Mouse (Mus musculus) 3134 (cell line): Measurements from ENCODE around the gene Pkm.

Experiments used
- DNase-seq: peaks from one replicate; pipeline ENCODE4 v3.0.0-alpha.2; 2011; ENCODE audit warnings: low spot score; ENCODE audit not compliant: insufficient read length; ENCODE audit errors: extremely low read depth

The Pkm gene

DNA sequence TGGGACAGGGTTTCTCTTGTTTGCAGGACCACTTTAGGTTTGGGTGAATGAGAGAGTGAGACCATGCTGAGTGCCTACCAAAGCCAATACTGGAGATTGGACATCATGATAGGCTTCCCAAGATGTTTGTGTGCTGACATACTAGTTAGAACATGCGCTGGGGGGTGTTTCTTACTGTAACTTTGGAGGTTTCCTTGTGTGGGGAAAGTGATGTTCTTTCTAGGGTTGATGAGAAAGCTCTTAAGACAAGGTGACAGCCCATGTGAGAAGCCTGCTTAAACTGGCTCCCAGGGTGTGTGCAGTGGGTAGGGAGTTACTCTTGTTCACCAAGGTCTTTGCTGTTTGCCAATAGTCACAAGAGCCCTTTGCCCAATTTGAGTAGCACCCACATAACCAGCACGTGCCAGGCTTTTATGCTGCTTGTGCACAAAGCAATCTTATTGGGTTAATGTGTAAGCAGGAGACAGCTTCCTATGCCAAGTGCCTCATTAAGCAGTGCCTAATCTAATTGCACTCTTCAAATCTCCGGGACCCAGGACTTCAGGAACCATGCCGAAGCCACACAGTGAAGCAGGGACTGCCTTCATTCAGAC, 8.6 kb downstream of the Pkm start:
- no peak for DNase-seq

DNA sequence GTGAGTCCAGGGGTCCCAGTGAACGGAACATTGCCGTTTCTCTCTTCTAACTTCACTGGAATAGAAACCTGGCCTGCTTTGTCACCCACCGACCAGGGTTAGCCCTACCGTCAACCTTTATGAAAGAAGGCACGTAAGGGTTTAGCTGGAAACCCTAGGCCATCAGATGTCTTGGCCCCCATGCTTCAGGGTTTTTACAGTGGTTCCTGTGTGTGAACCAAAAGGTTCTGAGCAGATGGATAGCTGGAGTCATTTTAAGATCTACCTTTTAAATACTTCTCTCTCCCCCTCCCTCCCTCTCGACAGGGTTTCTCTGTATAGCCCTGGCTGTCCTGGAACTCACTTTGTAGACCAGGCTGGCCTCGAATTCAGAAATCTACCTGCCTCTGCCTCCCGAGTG, 9.8 kb downstream of the Pkm start:
- DNase-seq, result no peak

DNA sequence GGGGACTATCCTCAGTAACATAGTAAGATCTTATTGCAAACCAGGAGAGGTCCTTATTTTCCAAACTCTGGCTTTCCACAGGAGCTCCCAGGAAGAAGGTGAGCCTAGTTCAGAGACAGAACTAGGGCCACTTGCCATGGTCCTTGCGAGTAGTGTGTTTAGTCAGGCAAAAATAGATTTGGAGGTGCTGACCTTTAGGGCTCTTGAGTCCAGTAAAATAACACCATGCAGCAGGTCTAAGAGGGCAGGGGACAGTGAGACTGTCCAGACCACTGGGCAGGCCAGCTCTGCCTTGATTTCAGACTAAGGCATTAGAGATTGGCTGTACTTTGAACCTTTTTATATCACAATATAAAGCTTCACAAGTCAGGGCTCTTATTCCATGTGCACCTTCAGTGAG, 10.6 kb downstream of the Pkm start:
- no peak for DNase-seq

DNA sequence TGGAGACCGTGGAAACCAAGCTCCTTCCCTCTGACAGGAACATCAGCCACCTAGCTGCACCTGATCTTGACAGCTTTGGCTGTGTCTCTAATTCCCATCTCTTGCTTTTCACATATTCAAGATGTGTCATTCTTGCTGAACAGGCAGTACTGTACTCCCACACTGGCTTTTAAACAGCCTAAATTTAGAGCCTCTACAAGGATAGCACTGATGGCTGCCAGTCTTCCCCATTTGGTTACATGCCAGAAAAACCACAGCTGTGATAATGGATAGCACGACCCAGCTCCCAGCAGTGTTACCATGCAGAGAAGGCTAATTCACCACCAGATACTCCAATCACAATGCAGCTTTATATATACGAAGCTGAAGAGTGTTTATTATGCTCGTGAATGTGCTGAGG, 11.1 kb downstream of the Pkm start:
- no peak for DNase-seq

DNA sequence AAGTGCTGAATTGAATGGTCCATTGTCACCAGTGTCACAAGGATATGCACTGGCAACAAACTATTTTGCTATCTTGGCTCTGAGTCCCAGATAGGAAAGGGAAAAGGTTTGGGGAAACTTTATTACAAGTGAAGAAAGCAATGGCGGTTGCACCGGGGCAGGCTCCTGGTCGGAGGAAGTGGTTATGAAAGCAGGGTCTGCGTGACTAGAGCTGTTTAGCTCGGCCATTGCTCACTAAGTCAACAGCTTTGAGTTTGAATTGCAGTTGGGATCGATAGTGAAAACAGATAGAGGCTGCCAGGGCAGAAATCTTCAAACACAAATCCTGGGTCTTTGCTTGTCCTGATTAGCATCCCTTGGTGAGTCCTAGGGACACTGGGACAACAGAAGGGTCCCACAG, 11.7 kb downstream of the Pkm start:
- DNase-seq, result no peak

DNA sequence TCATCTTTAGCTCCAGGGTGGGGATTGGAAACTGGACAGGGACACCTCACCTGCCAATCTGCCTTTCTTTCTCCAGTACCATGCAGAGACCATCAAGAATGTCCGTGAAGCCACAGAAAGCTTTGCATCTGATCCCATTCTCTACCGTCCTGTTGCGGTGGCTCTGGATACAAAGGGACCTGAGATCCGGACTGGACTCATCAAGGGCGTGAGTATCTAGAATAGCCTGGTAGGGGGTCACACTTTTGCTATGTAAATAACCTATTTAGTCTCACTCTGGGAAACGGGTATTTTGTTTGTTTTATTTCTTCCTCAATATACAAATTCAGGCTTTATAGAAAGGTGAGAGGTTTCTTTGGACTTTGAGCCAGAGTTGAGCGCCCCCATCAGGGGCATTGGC, 12.3 kb downstream of the Pkm start:
- no peak for DNase-seq

DNA sequence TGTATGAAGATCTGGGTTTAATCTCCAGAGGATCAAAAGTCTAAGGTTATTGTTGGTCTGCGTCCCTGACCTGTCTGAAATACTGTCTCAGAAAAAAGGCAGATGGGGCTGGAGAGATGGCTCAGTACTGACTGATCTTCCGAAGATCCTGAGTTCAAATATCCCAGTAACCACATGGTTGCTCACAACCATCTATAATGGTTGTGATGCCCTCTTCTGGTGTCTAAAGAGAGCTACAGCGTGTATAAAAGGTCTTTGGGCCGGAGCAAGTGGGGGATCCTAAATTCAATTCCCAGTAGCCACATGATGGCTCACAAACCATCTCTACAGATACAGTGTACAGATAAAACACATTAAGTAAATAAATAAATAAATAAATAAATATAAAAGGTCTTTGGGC, 13.0 kb downstream of the Pkm start:
- no peak for DNase-seq

DNA sequence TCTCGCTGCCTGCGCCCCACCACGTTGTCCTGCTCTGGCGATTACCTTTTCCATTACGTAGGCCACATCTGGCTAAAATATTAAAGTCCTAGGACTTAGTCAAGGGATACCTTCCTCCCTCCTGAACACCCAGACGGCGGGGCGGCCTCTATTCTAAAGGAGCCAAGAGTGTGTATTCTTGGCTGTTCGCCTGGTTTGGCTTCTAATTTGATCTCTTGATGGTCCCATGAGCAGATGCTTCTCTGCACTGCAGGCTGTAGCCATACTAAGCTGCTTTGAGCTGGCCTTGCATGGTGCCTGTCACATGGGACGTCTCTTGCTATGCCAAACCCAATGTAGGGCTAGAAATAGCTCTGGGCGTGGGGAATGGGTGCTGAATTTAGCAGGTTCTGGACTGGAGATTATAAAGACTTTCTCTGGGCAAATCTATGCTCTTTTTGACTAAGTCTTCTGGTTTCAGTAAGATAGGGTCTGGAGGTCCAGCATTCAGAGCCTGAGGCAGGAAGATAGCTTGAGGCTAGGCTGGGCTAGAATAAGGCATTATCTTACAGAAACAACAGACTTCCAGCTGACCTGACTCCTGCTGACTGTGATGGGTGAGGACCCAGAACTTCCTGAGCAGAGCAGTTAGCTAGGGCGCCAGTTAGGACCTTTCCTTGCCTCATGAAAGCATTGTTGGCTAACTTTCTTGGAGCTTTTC, 16.2 kb downstream of the Pkm start:
- no peak for DNase-seq

DNA sequence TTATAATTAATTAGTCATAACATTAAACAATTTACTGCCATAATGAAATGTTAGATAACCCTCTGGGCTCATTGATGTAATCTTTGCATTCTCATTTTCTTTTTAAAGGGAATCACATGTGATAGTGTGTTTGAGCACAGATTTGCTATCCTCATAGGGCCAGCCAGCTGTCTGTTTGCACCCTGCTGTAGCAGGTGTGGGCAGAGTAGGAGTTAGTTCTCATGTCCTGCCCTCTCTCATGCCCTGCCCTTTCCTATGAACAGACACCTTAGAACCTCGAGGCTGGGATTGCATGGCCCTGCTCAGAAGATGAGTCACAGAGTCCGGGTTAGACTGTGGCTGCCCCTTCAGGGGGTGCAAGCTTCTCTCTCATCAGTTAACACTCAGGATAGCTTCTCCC, 17.3 kb downstream of the Pkm start:
- DNase-seq, result no peak

DNA sequence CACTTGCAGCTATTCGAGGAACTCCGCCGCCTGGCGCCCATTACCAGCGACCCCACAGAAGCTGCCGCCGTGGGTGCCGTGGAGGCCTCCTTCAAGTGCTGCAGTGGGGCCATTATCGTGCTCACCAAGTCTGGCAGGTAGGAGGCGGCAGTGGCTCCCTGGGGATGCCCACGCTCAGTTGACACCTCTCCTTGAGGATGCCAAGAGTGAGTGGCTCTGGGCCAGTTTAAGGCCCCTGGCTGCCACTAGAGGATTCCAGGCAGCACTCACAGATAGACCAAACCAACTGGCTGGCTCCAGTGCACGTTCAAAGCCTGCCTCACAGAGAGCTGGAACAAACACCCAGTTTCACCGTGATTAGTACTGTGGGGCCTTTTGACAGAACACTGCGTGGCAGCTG, 19.4 kb downstream of the Pkm start:
- no peak for DNase-seq

DNA sequence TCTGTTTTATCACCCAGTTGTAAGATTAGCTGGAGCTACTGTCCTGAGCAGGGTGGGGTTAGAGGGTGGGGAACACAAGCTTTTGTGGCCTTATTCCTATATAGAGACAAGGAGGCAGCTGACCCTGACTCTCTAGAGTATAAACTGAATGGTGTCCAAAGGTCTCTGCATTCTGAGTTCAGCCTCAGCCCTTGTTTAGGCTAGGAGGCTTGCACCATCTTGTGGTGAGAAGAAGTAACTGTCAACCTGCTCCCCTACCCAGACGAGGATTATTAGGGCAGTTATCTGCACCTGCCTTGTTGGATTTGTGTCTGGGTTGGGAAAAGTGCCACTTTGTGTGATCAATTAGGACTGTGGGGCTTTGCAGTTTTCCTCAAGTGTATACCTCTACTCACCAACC, 22.1 kb downstream of the Pkm start:
- DNase-seq, result no peak

DNA sequence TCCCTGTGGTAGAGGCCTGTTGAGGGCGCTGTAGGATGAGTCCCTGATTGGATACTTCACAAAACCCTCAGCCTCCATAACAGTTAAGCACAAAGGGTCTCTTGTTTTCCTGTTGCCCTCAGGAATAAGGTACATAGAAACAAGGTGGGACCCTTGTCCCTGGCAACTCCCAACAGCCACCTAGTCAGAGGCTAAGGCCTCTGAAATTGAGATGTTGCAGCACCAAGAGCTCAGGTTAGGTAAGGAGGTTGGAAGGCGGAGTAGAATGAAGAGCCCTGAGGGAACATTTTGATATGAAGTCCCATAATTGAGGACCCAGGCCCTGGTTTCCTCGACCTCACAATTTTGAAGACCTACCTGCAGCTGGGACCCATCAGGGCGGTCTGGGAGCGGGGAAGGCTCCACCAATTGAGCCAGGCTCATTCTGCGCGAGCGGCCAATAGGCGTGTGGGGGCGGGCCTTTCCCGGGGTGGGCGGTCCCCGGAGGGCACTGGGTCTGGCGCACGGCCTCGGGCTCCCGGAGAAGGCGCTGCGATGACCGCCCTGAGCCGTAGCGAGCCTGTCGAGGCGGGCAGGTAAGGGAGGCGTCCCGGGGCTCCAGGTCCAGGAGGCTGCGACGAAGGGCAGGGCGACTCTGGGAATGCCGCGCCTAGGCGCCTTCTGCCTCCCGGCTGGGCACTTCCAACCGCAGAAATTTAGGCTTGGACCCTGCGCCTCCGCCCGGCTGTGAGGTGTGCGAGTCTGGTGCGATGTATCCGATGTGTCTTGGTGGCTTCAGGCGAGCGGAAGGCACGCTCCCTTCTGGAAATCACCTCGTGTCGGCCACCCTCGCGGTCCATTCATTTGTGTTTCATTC, 23.7 kb downstream of the Pkm start, which contains the start of gene Gramd2:
TSS of gene Gramd2 (plus strand) at position 467 of the 856 bp plus-strand sequence.
- DNase-seq, result no peak

DNA sequence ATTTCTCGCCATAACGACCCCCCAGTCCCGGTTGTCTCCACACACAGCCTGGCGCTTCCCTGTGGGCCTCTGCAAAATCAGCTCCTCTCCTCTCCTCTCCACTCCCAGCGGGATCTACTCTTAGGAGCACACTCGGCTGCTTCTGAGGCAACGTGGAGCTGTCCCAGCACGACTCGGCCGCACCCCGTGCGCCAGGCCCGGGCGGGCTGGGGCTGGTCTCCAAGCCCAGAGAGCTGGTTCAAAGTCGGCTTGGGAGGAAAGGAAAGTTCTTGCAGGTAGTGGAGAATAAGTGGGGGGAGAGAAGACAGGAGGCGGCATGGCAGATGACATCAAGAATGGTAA, 24.3 kb downstream of the Pkm start:
- peak; percentile 66 for DNase-seq

DNA sequence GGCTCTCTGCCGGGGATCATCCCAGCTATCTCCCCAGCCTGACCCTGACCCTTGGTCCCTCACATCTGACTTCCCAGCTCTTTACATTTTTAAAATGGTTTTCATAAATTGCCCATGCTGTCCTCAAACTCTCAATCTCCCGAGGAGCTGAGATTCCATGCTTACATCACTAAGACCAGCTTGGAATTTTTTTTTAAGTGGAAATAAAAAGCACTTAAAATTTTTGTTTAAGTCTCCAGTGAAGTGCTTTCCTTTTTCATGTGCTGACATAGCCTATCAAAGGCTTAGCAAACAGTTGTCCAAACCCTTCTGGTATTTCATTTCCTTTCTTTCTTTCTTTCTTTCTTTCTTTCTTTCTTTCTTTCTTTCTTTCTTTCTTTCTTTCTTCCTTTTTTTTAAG, 27.9 kb downstream of the Pkm start:
- DNase-seq, result no peak

DNA sequence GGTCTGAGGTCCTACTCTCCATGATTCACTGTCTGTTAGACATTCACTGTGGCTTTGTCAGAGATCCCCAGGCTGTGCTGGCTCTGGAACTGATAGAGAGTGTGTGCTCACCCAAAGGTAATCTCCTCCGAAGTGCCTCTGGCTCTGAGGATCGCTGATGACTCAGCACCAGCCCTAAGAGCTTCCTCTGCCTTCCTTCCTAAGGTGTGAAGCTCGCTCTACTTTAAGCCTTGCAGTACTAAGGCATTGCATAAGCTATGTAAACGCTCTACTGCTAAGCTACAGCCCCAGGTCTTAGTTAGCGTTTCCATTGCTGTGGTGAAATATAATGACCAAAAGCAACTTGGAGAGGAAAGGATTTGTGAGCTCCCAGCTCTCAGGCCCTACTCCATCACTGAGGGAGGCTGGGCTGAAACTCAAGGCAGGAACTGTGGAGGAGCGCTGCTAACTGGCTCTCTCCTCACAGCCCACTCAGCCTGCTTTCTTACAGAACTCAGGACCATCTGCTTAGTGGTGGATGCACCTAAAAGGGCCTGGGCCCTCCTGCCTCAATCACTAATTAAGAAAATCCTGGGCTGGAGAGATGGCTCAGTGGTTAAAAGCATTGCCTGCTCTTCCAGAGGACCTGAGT, 31.4 kb downstream of the Pkm start:
- DNase-seq, result peak; percentile 63

DNA sequence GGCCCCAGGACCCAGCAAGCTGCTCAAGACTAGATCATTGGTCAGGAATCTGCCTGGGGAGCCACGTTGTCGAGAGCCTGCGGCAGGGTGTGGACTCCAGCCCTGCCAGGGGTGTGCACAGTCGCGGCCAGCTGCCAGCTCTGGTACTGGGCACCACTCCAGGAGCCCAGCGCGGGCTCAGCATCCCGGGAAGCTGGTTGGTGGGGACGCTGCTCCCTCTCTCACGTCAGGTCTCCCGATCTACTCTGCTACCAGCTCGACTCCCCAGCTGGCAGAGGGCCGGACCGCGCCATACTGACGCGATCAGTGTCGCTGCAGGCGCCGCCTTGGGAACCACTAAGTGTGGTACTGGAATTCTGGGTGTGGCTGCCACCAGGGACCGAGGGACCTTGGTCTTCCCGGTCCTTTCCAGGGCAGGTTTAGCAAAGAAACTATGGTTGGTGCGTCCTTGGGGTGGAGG, 35.5 kb downstream of the Pkm start:
- DNase-seq, result peak; percentile 100

DNA sequence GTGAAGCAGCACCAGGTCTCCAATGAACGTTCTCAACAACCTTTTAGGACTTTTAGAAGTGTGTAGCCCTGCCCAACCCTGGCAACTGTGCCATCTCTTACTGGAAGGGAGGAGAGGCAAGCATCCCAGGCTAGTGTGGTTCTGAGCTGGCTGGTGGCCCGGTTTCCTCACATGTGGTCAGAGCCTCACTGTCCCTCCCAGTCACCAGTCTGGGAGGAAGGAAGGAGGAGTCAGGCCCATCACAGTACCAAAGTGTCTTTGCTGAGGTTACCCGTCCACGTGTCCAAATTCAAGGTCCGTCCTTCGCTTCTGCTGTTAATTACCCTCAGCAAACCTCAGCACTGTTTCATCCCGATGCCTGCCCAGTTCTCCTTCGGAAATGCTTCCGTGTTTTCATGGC, 36.0 kb downstream of the Pkm start:
- no peak for DNase-seq

DNA sequence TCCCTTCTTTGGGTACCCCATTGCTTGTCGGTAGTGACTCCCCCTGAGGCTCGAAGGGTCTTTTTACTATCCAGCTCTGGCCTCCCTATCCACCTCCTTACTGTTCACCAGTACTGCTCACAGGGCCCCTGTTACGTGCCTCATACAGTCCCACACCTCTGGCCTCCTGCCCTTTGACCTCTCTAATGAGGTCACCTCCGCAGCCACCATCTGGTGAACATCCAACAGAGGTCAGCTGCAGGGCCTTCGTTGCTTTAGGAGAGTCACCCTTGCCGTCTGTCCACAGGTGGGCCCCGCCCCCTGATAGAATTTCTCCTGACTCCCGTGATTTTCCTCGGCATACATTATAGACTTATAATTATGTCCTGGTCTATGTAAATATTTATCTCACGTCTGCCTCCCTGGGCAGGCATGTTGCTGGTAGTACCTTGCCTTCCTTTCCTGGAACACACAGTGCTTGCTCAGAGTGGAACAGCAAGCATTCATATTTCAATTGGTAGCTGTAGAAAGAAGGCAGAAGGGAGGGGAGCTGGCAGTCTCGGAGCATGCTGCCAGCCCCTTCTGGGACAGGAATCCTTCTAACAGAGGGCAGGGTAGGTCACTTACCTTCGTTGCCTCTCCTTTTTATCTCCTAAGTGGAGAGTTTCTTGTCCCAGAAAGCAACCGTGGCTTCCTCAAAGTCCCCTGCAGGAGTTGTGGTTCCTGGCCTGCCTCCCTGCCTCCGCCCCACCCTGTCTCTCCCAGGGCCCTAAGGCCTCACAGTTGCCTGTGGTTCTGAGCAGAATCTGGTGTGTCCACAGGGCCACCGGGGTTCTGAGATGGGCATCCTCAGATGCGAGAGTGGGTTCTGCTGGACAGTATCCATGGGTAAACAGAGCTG, 38.6 kb downstream of the Pkm start:
- peak; percentile 78 for DNase-seq

DNA sequence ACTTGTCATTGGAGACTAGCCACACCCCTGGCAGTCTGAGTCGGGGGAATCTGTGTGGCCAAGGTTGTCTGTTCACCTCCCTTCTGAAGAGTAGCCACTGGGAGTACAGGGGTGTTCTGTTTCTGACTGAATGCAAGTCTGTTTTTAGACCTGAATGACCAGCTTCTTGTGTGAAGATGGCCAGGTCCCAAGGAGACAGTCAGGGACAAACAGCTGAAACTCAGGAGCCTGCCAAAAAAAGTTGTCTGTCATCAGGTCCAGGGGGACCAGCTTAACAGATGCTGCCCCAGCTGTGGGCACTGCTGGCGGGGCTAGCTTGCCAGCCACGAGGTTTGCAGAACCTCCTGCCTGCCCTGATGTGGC, 39.3 kb downstream of the Pkm start:
- DNase-seq, result no peak

DNA sequence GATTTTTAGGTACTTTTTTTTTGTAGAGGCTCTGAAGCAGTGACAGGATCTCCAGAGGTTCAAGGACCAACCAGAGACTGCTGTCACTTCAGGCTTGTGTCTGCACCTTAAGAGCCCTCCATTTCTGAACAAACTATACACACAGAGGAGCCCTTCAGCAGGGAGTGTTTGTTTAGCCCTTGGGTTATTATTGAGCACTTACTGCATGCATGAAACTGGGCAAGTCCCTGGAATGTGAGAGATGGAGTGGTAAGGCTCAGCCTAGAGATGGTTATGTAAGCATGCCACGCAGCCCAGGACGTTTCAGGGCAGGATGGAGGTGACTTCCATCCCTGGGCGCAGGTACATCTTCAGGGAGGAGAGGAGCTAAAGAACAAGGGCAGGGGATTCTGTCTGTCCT, 40.2 kb downstream of the Pkm start:
- no peak for DNase-seq

DNA sequence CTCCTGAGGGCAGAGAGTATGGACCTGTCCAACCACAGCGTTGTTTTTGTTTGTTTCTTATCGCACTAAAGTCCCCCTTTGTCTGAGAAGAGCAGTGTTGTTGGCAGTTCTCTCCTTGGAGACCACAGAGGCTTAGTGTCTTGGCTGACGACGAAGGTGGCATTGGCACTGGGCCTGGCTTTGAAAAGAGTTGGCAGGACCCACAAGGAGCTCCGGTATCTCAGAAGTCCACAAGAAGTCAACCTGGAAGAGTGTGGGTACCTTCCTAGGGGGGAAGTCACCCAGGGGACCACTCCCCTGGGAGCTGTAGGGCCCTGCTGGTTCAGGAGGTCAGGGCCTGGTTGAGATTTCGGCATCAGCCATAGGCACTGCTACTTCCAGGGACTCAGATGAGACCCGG, 44.9 kb downstream of the Pkm start:
- DNase-seq, result peak; percentile 37
